Mouse (Mus musculus) heart, embryonic 11.5 days (tissue): ENCODE measurements around the gene Cd47. TPM values are rescaled to one million over a fixed set of nuclear protein-coding genes. Genes with fewer than 3 reads are reported as not detected.

ENCODE experiments used
- ATAC-seq: fragments of 200-750 bp; cut with Nextera tagmentation; replicated peaks from 2 replicates; pipeline ENCODE4 v1.8.0; 2017; ENCODE audit warnings: moderate library complexity; ENCODE audit not compliant: insufficient number of reproducible peaks, low FRiP score, low TSS enrichment
- H3K27ac ChIP-seq: fragments of 300-500 bp; sonication (generic); 2 replicates; pipeline ENCODE4 v1.5.1; 2014; ENCODE audit warnings: mild to moderate bottlenecking, low read depth, low read length
- H3K27me3 ChIP-seq: fragments of 300-500 bp; sonication (generic); 2 replicates; pipeline ENCODE4 v1.6.1; 2014; ENCODE audit warnings: mild to moderate bottlenecking, low read length, mixed read lengths; ENCODE audit not compliant: control insufficient read depth, insufficient read depth
- H3K36me3 ChIP-seq: fragments of 300-500 bp; sonication (generic); 2 replicates; pipeline ENCODE4 v1.6.1; 2014; ENCODE audit warnings: mild to moderate bottlenecking, low read length, moderate library complexity, mixed read lengths; ENCODE audit not compliant: control insufficient read depth, insufficient read depth
- H3K4me1 ChIP-seq: fragments of 300-500 bp; sonication (generic); 2 replicates; pipeline ENCODE4 v1.6.1; 2014; ENCODE audit warnings: low read length; ENCODE audit not compliant: control insufficient read depth, insufficient read depth
- H3K4me2 ChIP-seq: fragments of 300-500 bp; sonication (generic); 2 replicates; pipeline ENCODE4 v1.6.1; 2014; ENCODE audit warnings: mild to moderate bottlenecking, moderate library complexity
- H3K4me3 ChIP-seq: fragments of 300-500 bp; sonication (generic); 2 replicates; pipeline ENCODE4 v1.5.1; 2014; ENCODE audit warnings: low read depth, low read length
- H3K9ac ChIP-seq: fragments of 300-500 bp; sonication (generic); 2 replicates; pipeline ENCODE4 v1.6.1; 2014; ENCODE audit warnings: mild to moderate bottlenecking, low read depth, low read length, moderate library complexity
- H3K9me3 ChIP-seq: fragments of 300-500 bp; sonication (generic); replicated peaks from 2 replicates; pipeline ENCODE4 v1.6.1; 2016; ENCODE audit warnings: low read length; ENCODE audit not compliant: control insufficient read depth
- WGBS: fragments of 180-500 bp; shearing (Covaris S2); extraction: QIAGEN DNeasy Blood & Tissue Kit; methylation state at CpG from one replicate; pipeline ENCODE4 v1.1.7; 2014; ENCODE audit not compliant: insufficient replicate concordance; 5-methylcytosine and 5-hydroxymethylcytosine counted together
- polyA plus RNA-seq: library from polyadenylated mRNA; unstranded; fragments of >200 nt; fragmentation: Nextera tagmentation; extraction: Ambion mirVana; gene quantifications from 2 replicates; pipeline ENCODE4 v1.2.1, GENCODE M21; 2014

Cd47 gene
- polyA plus RNA-seq, 1 experiment from 2014 or later, result 58.5 TPM

- Histone ChIP-seq H3K36me3 (no peaks in the 10 kb centered on the region), H3K4me2 (no peak overlapping the region), H3K4me3 (no peak overlapping the region), H3K9me3 (no peaks in the 10 kb centered on the region), H3K27ac (no peak overlapping the region), H3K4me1 (no peaks in the 10 kb centered on the region), H3K9ac (no peak overlapping the region), H3K27me3 (no peaks in the 10 kb centered on the region)
- ATAC-seq, result no peak
- WGBS, result 73% methylated on average over 6 of the region's 6 CpGs
Measured at GRCm38 (mm10) chr16:49936008-49936443, 135.7 kb downstream of the Cd47 start.

DNA sequence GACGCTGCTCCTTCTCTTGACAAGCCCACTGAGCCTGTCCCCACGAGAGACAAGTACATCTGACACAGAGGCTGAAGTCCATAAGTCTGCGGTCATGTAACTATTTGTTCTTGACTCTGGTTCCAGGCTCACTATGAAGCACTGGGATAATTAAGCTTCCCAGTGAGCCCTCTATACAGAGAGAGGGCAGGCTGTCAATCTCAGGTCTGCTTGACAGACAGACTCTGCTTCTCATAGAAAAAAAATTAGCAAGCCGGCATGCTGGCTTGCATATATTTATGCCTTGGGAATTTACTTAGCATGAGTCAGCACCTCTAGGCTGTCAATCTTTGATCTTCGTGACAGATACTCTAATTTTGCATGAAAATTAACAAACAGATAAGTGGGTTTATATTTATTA, 136.5 kb downstream of the Cd47 start:
- Histone ChIP-seq H3K9me3 (no peaks in the 10 kb centered on the region), H3K27ac (no peak overlapping the region), H3K27me3 (no peaks in the 10 kb centered on the region), H3K9ac (no peak overlapping the region), H3K4me3 (no peak overlapping the region), H3K36me3 (no peaks in the 10 kb centered on the region), H3K4me2 (no peak overlapping the region), H3K4me1 (no peaks in the 10 kb centered on the region)
- 65% methylated on average over 5 of the region's 5 CpGs for WGBS
- ATAC-seq, result no peak

GRCm38 (mm10) chr16:49937218-49938165, 137.2 kb downstream of the Cd47 start:
- Histone ChIP-seq H3K4me1 (no peaks in the 10 kb centered on the region), H3K9ac (no peak overlapping the region)
- ATAC-seq, result no peak

GRCm38 (mm10) chr16:49938483-49939301, 138.4 kb downstream of the Cd47 start:
- H3K27ac ChIP-seq, result no peak overlapping the region
- no peak for ATAC-seq
- no peaks in the 10 kb centered on the region for H3K27me3 ChIP-seq
- H3K4me3 ChIP-seq, result no peak overlapping the region
- no peaks in the 10 kb centered on the region for H3K36me3 ChIP-seq
- WGBS, result 68% methylated on average over 7 of the region's 7 CpGs
- H3K4me1 ChIP-seq, result no peaks in the 10 kb centered on the region
- H3K9me3 ChIP-seq, result no peaks in the 10 kb centered on the region
- H3K4me2 ChIP-seq, result no peak overlapping the region
- H3K9ac ChIP-seq, result no peak overlapping the region

More at GRCm38 (mm10) chr16:49937218-49938165, 137.2 kb downstream of the Cd47 start:
- 55% methylated on average over 11 of the region's 11 CpGs for WGBS
- Histone ChIP-seq H3K9me3 (no peaks in the 10 kb centered on the region), H3K4me3 (no peak overlapping the region), H3K36me3 (no peaks in the 10 kb centered on the region), H3K27ac (no peak overlapping the region), H3K4me2 (no peak overlapping the region), H3K27me3 (no peaks in the 10 kb centered on the region)

GRCm38 (mm10) chr16:49939376-49939775, 139.0 kb downstream of the Cd47 start:
- Histone ChIP-seq H3K9me3 (no peaks in the 10 kb centered on the region), H3K27me3 (no peaks in the 10 kb centered on the region), H3K27ac (no peak overlapping the region), H3K4me1 (no peaks in the 10 kb centered on the region), H3K4me2 (no peak overlapping the region), H3K36me3 (no peaks in the 10 kb centered on the region), H3K9ac (no peak overlapping the region), H3K4me3 (no peak overlapping the region)
- ATAC-seq, result no peak
- 87% methylated on average over 2 of the region's 2 CpGs for WGBS

- no peaks in the 10 kb centered on the region for H3K4me1 ChIP-seq
- no peak overlapping the region for H3K4me2 ChIP-seq
- no peak overlapping the region for H3K4me3 ChIP-seq
- H3K36me3 ChIP-seq, result no peaks in the 10 kb centered on the region
- H3K27ac ChIP-seq, result no peak overlapping the region
- no peaks in the 10 kb centered on the region for H3K9me3 ChIP-seq
- no peak overlapping the region for H3K9ac ChIP-seq
- no peak for ATAC-seq
- no peaks in the 10 kb centered on the region for H3K27me3 ChIP-seq
Measured at GRCm38 (mm10) chr16:49940473-49940872, 140.1 kb downstream of the Cd47 start.

DNA sequence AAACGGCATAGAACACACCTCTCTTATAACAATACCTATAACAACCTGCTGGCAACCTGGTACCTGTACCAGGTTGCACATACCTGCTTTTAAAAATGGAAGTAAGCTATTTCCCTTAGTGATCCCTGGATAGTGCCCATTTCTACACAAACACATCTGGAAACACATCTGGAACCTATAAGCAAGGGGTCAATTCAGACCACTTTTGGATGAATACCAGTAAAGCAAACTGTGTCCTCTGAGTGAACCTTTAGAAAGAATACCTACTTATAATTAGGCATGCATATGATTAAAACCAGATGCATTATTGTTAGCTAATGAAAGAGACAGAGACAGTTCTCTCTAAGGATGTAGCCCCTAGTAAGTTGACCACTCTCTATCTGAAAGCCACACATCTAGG, 140.7 kb downstream of the Cd47 start:
- H3K4me3 ChIP-seq, result no peak overlapping the region
- 84% methylated on average over 1 of the region's 1 CpGs for WGBS
- no peaks in the 10 kb centered on the region for H3K4me1 ChIP-seq
- no peaks in the 10 kb centered on the region for H3K9me3 ChIP-seq
- no peak overlapping the region for H3K4me2 ChIP-seq
- no peak for ATAC-seq
- no peaks in the 10 kb centered on the region for H3K36me3 ChIP-seq
- no peaks in the 10 kb centered on the region for H3K27me3 ChIP-seq
- H3K9ac ChIP-seq, result no peak overlapping the region
- no peak overlapping the region for H3K27ac ChIP-seq

- H3K9me3 ChIP-seq, result no peaks in the 10 kb centered on the region
- H3K27ac ChIP-seq, result no peak overlapping the region
- 51% methylated on average over 1 of the region's 1 CpGs for WGBS
- ATAC-seq, result no peak
- H3K4me3 ChIP-seq, result no peak overlapping the region
- no peaks in the 10 kb centered on the region for H3K4me1 ChIP-seq
- H3K4me2 ChIP-seq, result no peak overlapping the region
- no peak overlapping the region for H3K9ac ChIP-seq
- no peaks in the 10 kb centered on the region for H3K36me3 ChIP-seq
- H3K27me3 ChIP-seq, result no peaks in the 10 kb centered on the region
Measured at GRCm38 (mm10) chr16:49943726-49944125, 143.4 kb downstream of the Cd47 start.
